Mouse (Mus musculus): ENCODE results near the gene Ubxn4.
"Not testable (repeated sequence)": the region's sequence is repeated elsewhere in the genome, so short reads cannot be mapped to it uniquely, and the experiment has no call there.

Ubxn4 gene

GRCm38 (mm10) chr1:128243627-128243995 is at the start of gene Ubxn4:
Gene Ubxn4, plus strand, starts transcription at chr1:128243964.
- DNase-seq: no peak

- DNase-seq: peak; percentile 13
Measured at GRCm38 (mm10) chr1:128194011-128194410, 49.8 kb upstream of the Ubxn4 start.

GRCm38 (mm10) chr1:128197353-128197752 is 46.4 kb upstream of the Ubxn4 start:
- no peak for DNase-seq

- no peak for DNase-seq
Measured at GRCm38 (mm10) chr1:128213261-128213660, 30.5 kb upstream of the Ubxn4 start.

- DNase-seq: no peak
Measured at GRCm38 (mm10) chr1:128221886-128222285, 21.9 kb upstream of the Ubxn4 start.

GRCm38 (mm10) chr1:128223304-128223703 is 20.5 kb upstream of the Ubxn4 start:
- no peak for DNase-seq

GRCm38 (mm10) chr1:128235181-128235580 is 8.6 kb upstream of the Ubxn4 start:
- no peak for DNase-seq

GRCm38 (mm10) chr1:128243996-128244726 is 397 bp downstream of the Ubxn4 start:
- peak; percentile 99 for DNase-seq

GRCm38 (mm10) chr1:128244727-128245355 is 1.1 kb downstream of the Ubxn4 start:
- DNase-seq: peak; percentile 18

GRCm38 (mm10) chr1:128267061-128267460 is 23.3 kb downstream of the Ubxn4 start:
- not testable (repeated sequence) for DNase-seq

GRCm38 (mm10) chr1:128270731-128271130 is 27.0 kb downstream of the Ubxn4 start:
- DNase-seq: no peak

- DNase-seq: no peak
Measured at GRCm38 (mm10) chr1:128275908-128276307, 32.1 kb downstream of the Ubxn4 start.

GRCm38 (mm10) chr1:128278563-128278962 is 34.8 kb downstream of the Ubxn4 start:
- DNase-seq: no peak

GRCm38 (mm10) chr1:128281753-128282152 is 38.0 kb downstream of the Ubxn4 start:
- DNase-seq: peak; percentile 7

- no peak for DNase-seq
Measured at GRCm38 (mm10) chr1:128282924-128283323, 39.2 kb downstream of the Ubxn4 start.

- DNase-seq: no peak
Measured at GRCm38 (mm10) chr1:128284157-128284690, 40.5 kb downstream of the Ubxn4 start.

- DNase-seq: no peak
Measured at GRCm38 (mm10) chr1:128285136-128285535, 41.4 kb downstream of the Ubxn4 start.

- DNase-seq: no peak
Measured at GRCm38 (mm10) chr1:128290295-128290694, 46.5 kb downstream of the Ubxn4 start.

- no peak for DNase-seq
Measured at GRCm38 (mm10) chr1:128293524-128293923, 49.8 kb downstream of the Ubxn4 start.

- DNase-seq: no peak
Measured at GRCm38 (mm10) chr1:128295296-128295695, 51.5 kb downstream of the Ubxn4 start.

GRCm38 (mm10) chr1:128295717-128296528 is 52.2 kb downstream of the Ubxn4 start:
- no peak for DNase-seq

- DNase-seq: no peak
Measured at GRCm38 (mm10) chr1:128303900-128304299, 60.1 kb downstream of the Ubxn4 start.

GRCm38 (mm10) chr1:128309043-128309442 is 65.3 kb downstream of the Ubxn4 start:
- DNase-seq: no peak
